Mouse (Mus musculus): ENCODE results near the gene Agbl5.

Agbl5 gene

DNA sequence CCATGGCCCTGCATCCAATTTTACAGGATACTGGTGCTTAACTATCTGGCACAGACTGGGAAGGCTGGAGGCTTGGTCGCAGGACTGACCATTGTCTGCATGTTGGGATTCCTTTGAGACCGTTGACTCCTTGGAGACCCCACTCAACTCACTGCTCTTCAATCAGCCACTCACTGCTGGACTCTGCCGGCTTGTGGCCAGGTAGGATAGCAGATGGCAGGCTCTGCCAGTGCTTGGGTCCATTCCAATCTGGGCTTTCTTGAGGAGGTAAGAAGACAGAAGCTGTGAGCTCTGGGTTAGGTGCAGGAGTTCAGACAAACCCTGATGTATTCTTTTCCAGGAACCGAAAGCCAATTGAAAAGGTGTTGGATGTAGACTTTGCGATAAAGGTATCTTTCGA is 65.6 kb downstream of the Agbl5 start:
- DNase-seq (ENCODE audit: low spot score), result no peak

GRCm38 (mm10) chr5:30954556-30954955 is 66.1 kb downstream of the Agbl5 start:
- no peak for DNase-seq (ENCODE audit: low spot score)

DNA sequence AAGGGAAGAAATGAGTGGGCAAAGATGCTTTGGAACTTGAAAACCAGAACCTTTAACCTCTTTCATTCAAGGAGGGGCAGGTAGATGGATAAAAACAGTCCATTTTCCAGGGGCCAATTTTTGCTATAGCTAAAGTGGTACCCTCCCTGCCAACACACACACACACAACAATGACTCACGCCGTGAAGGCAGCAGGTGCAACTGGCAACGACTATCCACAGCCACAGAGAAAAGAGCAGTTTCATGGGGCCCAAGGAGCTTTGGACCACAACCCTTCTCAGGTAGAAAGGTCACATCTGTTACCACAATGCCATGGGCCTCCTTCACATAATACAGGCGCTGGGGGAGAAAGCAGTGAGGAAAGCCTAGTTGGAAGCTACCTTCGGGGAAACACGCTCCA is 67.3 kb downstream of the Agbl5 start:
- DNase-seq (ENCODE audit: low spot score), result no peak
